Mouse (Mus musculus): ENCODE measurements around the gene Rbpj. TPM values are rescaled to one million over a fixed set of nuclear protein-coding genes. Genes with fewer than 3 reads are reported as not detected.

Gene Rbpj
- polyA plus RNA-seq, 1 experiment from 2014 or later = 48.7 TPM

DNA sequence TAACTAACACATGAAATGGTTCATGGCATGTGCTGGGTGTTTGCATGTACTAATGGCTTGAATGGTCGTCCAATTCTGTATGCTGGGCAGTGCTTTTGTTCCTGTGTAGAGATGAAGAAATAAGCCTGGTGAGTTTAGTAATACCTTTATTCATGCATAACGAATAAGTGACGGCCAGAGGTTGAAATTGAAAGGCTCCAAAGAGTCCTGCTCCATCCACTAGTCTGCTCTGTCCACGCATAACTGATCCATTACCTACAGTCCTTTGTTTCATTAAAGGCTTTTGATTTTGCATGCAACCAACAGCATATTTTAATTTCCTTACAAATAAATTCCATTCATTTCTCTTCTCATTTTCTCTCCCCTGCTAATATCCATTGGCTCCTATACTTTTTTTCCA is 53.2 kb downstream of the Rbpj start:
- no peaks in the 10 kb centered on the region for H3K27me3 ChIP-seq
- no peak for ATAC-seq
- H3K9ac ChIP-seq = no peak overlapping the region
- H3K36me3 ChIP-seq (ENCODE audit: poor library complexity, severe bottlenecking) = no peaks in the 10 kb centered on the region
- WGBS = 23% methylated on average over 4 of the region's 4 CpGs
- H3K4me1 ChIP-seq = peaks cover 24% of the 10 kb centered on the region
- no peaks in the 10 kb centered on the region; the same call in 1 of the 2 replicates for H3K9me3 ChIP-seq (replicated peaks)
- no peak overlapping the region for H3K27ac ChIP-seq
- no peak overlapping the region for H3K4me3 ChIP-seq
- no peak overlapping the region for H3K4me2 ChIP-seq

DNA sequence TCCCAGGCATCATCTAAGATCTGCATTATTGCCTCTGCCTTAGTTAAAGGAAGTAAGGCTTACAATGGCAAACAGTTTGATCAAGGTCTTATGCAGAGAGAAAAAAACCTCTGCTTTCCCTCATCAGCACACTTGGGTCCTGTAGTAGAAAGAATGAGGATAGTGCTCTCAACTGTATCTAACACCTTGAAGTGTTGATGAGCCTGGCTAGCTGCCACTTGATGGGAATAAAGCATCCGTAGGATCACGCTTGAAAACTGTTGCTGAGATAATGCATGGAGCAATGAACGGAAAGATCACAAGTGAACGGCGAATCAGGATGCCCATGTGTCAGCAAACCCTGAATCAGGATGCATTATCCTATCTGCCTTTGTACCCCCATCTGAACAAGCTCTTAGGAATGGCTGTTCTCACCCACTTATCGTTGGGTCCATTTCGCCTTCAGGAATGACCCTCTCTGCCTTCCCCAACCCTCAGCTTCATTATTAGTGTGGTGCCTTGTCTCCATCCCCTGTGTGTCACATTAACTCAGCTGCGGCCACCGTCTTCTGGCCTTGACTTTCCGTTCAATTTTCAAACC is 54.1 kb downstream of the Rbpj start:
- no peaks in the 10 kb centered on the region; the same call in 1 of the 2 replicates for H3K9me3 ChIP-seq (replicated peaks)
- no peak overlapping the region for H3K9ac ChIP-seq
- 81% methylated on average over 10 of the region's 10 CpGs for WGBS
- no peak overlapping the region for H3K4me3 ChIP-seq
- H3K4me2 ChIP-seq = no peak overlapping the region
- no peaks in the 10 kb centered on the region for H3K36me3 ChIP-seq (ENCODE audit: poor library complexity, severe bottlenecking)
- no peak overlapping the region for H3K27ac ChIP-seq
- no peaks in the 10 kb centered on the region for H3K27me3 ChIP-seq
- H3K4me1 ChIP-seq = peaks cover 31% of the 10 kb centered on the region
- ATAC-seq = no peak

DNA sequence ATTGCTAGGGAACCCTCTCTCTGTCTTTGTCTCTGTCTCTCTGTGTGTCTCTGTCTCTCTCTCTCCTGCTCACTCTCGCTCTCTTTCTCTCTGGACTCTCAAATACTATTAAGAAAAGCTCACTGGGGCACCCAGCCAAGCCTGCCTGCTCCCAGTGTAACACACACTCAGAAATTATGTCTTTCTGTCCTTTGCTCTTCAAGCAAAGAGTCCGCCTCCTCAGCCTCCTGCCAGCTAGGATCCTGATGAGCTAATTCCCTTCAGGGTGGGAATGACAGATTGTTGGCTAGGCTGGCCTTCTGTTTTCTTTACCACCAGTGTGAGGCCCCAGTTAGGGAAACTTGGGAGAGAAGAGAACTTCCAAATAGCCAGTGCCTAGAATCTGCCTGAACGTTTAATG is 57.1 kb downstream of the Rbpj start:
- WGBS = 27% methylated on average over 3 of the region's 3 CpGs
- no peak overlapping the region for H3K9ac ChIP-seq
- ATAC-seq = peak; percentile 84
- no peak overlapping the region for H3K4me3 ChIP-seq
- H3K36me3 ChIP-seq (ENCODE audit: poor library complexity, severe bottlenecking) = no peaks in the 10 kb centered on the region
- H3K27me3 ChIP-seq = no peaks in the 10 kb centered on the region
- peak overlapping the region; percentile 57 for H3K27ac ChIP-seq
- H3K9me3 ChIP-seq (replicated peaks) = no peaks in the 10 kb centered on the region
- peaks cover 45% of the 10 kb centered on the region for H3K4me1 ChIP-seq
- no peak overlapping the region; the same call in 1 of the 2 replicates for H3K4me2 ChIP-seq

DNA sequence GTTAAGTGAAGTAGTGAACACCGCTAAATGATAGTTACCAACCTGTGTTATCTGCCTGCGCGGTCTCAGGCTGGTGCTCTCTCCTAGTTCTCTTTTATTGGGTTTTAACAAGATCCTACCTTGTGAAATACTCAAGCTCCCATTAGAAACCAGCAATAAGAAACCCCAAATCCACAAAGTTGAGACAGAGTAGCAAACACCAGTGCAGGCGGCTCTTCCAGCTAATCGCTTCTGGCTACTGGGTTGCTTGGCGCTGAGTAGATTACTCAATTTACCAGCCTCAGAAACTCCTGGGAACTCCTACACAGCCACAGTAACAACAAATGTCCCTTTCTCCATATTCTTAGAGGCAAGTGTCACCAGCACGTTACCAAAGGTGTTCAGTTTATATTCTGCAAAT is 58.2 kb downstream of the Rbpj start:
- H3K27ac ChIP-seq = no peak overlapping the region
- 94% methylated on average over 7 of the region's 7 CpGs for WGBS

DNA sequence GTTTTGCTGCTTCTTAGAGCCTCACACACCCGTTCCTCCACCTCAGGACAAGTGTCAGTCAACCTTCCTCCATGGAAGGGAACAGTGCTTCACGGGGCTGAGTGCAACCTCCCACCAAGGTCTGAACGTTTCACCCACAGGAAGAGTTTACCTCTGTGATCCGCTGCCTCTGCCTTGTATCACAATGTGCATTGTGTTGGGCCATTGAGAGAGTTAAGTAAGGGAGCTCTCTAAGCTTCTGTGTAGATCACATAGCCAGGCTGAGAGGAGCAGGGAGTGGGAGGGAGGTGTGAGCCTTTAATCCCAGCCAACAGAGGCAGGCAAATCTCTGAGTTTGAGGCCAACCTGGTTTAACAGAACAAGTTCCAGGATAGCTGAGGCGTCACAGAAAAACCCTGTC is 58.9 kb downstream of the Rbpj start:
- WGBS = 64% methylated on average over 5 of the region's 5 CpGs
- Histone ChIP-seq H3K4me3 (no peak overlapping the region), H3K9ac (no peak overlapping the region), H3K9me3 (replicated peaks) (no peaks in the 10 kb centered on the region), H3K4me2 (no peak overlapping the region), H3K27ac (no peak overlapping the region), H3K27me3 (no peaks in the 10 kb centered on the region), H3K4me1 (peaks cover 39% of the 10 kb centered on the region), H3K36me3 (ENCODE audit: poor library complexity, severe bottlenecking) (no peaks in the 10 kb centered on the region)
- no peak for ATAC-seq

More for the DNA sequence above, 58.2 kb downstream of the Rbpj start:
- H3K9me3 ChIP-seq (replicated peaks) = no peaks in the 10 kb centered on the region
- no peak for ATAC-seq
- peaks cover 40% of the 10 kb centered on the region for H3K4me1 ChIP-seq
- no peaks in the 10 kb centered on the region for H3K27me3 ChIP-seq
- no peak overlapping the region for H3K9ac ChIP-seq
- no peak overlapping the region for H3K4me2 ChIP-seq
- H3K4me3 ChIP-seq = no peak overlapping the region
- H3K36me3 ChIP-seq (ENCODE audit: poor library complexity, severe bottlenecking) = no peaks in the 10 kb centered on the region

DNA sequence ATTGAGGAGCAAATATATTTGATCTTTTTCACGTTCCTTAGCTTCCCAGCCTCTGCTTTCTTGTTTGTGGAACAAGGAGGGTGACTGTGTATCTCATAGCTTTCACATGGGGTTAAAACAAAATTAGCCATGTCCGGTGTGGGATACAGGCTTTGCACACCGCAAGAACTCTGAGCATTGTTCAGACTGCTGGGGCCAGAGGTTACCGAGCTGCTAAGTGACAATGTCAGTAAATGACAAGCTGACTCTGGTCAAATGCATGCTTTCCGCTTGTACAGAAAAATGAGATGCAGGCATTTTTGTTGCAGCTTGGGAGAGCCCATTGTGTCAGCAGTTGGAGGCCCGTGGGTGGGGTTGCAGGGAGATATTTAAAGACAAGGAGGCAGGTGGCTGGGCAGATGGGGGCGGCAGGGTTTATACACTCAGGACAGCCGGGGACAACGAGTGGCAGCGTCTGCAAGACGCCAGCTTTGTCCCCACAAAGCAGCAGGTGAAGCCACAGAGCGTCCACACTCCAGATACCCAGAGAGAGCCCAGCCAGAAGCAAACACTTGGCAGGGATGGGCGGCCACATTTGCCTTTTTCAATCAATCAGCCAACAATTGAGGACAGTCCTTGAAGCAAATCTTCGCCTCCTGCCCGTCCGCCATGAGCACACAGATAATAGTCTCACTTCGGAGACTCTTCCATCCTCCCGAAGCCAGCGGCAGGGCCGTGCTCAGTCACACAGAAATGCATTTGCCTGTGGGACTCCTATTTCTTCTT is 59.5 kb downstream of the Rbpj start:
- peak overlapping the region; percentile 44 for H3K27ac ChIP-seq
- ATAC-seq = peak; percentile 64
- no peaks in the 10 kb centered on the region for H3K27me3 ChIP-seq
- 19% methylated on average over 20 of the region's 20 CpGs for WGBS
- no peaks in the 10 kb centered on the region for H3K36me3 ChIP-seq (ENCODE audit: poor library complexity, severe bottlenecking)
- H3K4me2 ChIP-seq = peak overlapping the region; percentile 45
- H3K9me3 ChIP-seq (replicated peaks) = no peaks in the 10 kb centered on the region
- peak overlapping the region; percentile 16 for H3K4me3 ChIP-seq
- H3K9ac ChIP-seq = peak overlapping the region; percentile 49
- H3K4me1 ChIP-seq = peaks cover 39% of the 10 kb centered on the region

DNA sequence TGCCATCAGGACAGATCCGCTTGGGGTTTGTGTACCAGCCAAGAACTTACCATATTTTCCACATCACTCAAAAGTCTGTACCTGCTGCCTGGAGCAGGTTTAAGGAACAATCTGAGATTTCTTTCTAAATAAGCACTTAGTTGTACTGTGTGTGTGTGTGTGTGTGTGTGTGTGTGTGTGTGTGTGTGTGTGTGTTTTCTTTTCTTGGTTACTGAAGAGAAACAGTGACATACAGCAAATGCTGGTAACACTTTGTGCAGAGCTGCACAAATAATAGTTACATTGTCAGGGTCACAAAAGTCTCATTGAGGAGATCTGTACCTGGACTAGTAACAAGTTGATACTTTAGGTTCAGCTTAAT is 60.1 kb downstream of the Rbpj start:
- H3K4me2 ChIP-seq = peak overlapping the region; percentile 45
- no peak for ATAC-seq
- peak overlapping the region; percentile 44; the same call in 1 of the 2 replicates for H3K27ac ChIP-seq
- H3K4me1 ChIP-seq = peaks cover 39% of the 10 kb centered on the region
- H3K9ac ChIP-seq = peak overlapping the region; percentile 49; the same call in 1 of the 2 replicates
- H3K9me3 ChIP-seq (replicated peaks) = no peaks in the 10 kb centered on the region
- no peaks in the 10 kb centered on the region for H3K36me3 ChIP-seq (ENCODE audit: poor library complexity, severe bottlenecking)
- H3K4me3 ChIP-seq = no peak overlapping the region
- H3K27me3 ChIP-seq = no peaks in the 10 kb centered on the region
- WGBS = 29% methylated on average over 1 of the region's 1 CpGs

DNA sequence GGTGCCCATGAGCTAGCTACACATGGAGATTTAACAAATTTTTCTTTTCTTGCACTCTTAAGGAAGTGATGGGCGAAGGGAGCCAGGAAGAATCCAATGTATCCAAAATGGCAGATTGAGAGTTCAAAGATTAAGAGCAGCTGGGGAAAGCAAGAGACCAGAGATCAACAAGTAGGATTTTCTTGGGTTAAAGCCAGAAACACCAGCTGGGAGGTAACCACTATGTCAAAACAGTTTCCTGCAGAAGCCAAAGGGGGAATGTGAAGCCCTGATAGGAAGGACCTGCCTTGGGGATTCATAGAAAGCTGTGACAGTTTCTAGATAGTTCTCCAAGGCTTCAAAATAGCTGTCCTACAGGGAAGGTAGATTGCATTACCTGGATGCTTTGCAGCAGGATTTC is 63.9 kb downstream of the Rbpj start:
- H3K9me3 ChIP-seq (replicated peaks) = no peaks in the 10 kb centered on the region
- no peak overlapping the region for H3K9ac ChIP-seq
- H3K4me3 ChIP-seq = no peak overlapping the region
- no peak overlapping the region for H3K27ac ChIP-seq
- ATAC-seq = no peak
- 86% methylated on average over 1 of the region's 1 CpGs for WGBS
- no peak overlapping the region for H3K4me2 ChIP-seq
- peaks cover 17% of the 10 kb centered on the region for H3K4me1 ChIP-seq
- H3K27me3 ChIP-seq = no peaks in the 10 kb centered on the region
- H3K36me3 ChIP-seq (ENCODE audit: poor library complexity, severe bottlenecking) = no peaks in the 10 kb centered on the region

DNA sequence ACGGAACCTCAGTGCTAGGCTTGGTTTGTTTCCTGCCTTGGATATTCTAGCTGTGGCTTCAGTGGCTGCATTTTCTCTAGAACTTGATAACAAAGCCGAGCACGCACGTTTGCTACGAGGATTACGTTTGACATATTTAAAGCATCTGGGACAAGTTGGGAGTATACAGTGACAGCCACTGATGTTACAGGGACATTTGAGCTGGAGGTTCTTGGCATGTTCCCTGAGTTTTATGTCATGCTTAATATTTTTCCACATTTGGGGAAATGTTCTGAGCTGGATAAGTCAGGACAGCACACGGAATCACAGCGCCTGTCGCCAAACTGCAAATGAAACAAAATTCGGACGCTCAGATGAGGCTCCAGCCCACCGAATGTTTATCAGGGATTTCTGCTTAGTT is 69.1 kb downstream of the Rbpj start:
- H3K27me3 ChIP-seq = no peaks in the 10 kb centered on the region
- WGBS = 92% methylated on average over 12 of the region's 12 CpGs

DNA sequence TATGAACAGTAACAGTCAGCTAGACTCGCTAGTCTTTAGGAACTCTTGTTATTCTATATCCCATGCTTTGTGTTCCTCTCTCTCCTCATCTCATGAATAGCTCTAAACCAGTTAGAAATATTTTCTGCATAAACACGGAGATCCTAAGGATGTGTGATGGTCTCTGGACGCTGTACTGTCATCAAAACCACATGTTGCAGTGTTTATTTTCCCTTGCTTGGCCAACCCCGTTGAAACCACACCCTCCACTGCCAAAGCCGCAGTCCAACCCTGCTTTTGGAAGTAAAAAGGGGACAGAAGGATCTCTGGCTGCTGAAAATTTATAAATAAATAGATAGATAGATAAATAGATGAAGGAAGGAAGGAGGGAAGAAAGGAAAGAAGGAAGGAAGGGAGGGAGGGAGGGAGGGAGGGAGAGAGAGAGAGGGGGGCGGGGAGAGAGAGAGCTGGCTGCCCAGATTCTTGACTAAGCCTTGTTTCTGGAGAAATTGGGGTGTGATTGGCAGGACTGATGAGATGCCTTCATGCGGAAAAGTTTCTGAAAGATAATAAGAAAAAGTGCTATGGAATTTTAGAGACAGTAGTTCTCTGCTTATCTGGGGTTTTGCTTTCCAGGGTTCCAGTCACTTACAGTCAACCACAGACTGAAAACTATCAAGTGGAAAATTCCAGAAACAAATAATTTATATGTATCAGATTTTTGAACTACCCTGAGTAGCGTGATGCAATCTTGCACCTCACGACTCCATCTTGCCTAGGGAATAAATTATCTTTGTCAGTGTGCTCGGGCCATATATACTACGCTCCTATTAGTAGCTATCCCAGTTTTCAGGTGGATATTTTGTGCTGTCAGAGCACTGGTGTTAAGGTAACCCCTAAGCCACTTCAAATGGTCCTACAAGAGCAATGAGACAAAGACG is 70.9 kb downstream of the Rbpj start:
- Histone ChIP-seq H3K27ac (no peak overlapping the region), H3K9ac (no peak overlapping the region), H3K4me3 (no peak overlapping the region), H3K27me3 (no peaks in the 10 kb centered on the region), H3K36me3 (ENCODE audit: poor library complexity, severe bottlenecking) (no peaks in the 10 kb centered on the region), H3K9me3 (replicated peaks) (no peaks in the 10 kb centered on the region), H3K4me1 (no peaks in the 10 kb centered on the region), H3K4me2 (no peak overlapping the region)
- WGBS = 83% methylated on average over 12 of the region's 12 CpGs
- no peak for ATAC-seq

More for the DNA sequence above, 69.1 kb downstream of the Rbpj start:
- H3K9me3 ChIP-seq (replicated peaks) = no peaks in the 10 kb centered on the region
- no peak overlapping the region for H3K4me3 ChIP-seq
- no peaks in the 10 kb centered on the region for H3K36me3 ChIP-seq (ENCODE audit: poor library complexity, severe bottlenecking)
- ATAC-seq = no peak
- no peaks in the 10 kb centered on the region for H3K4me1 ChIP-seq
- H3K27ac ChIP-seq = no peak overlapping the region
- no peak overlapping the region for H3K4me2 ChIP-seq
- no peak overlapping the region for H3K9ac ChIP-seq

DNA sequence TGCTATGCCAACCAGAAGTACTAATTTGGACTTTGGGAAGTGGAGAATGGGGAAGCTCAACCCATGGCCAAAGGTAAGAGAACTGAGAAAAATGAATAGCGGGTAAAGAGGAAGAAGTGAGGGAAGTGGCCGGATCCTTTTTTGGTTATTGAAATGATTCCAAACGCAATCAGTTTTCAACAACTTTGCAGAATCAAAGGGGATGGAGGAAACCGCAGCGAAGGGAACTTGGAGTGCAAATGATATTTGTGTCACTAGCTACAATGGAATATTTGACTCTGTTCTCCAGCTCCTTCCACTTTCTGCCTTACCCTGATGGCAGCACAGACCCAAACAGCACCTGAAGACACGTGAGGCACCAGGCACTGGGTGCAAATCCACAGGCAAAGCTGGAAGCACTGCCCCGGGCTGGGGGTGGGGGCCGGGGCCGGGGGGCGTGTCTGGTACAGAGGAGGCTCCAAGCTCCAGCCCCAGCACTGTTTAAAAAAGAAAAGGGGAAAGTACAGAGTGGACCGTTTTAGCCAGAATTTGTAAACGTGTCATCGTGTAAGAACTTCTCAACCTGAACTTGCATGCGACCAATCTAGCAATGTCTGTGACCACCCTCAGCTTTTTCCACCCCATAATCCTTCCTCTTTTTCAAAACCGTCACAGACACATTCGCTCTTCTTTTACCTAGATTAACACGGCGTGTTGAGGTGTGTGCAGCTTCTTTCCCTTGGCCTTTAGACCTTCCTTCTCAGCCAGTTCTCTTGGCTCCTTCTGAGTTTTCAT is 74.1 kb downstream of the Rbpj start:
- Histone ChIP-seq H3K4me3 (no peak overlapping the region), H3K36me3 (ENCODE audit: poor library complexity, severe bottlenecking) (no peaks in the 10 kb centered on the region), H3K4me2 (no peak overlapping the region), H3K9me3 (replicated peaks) (no peaks in the 10 kb centered on the region), H3K27ac (no peak overlapping the region), H3K4me1 (0 out of 2 replicates have a peak, but pooled peaks cover 4% of the 10 kb centered on the region), H3K9ac (no peak overlapping the region), H3K27me3 (no peaks in the 10 kb centered on the region)
- 90% methylated on average over 18 of the region's 18 CpGs for WGBS
- ATAC-seq = no peak
